Mouse (Mus musculus) kidney, postnatal 10 days (tissue): ENCODE results near the gene Plac9a.
"Not testable (repeated sequence)": the region's sequence is repeated elsewhere in the genome, so short reads cannot be mapped to it uniquely, and the experiment has no call there.

Experiments
- DNase-seq: peaks from one replicate; pipeline ENCODE4 v3.0.0; 2021; ENCODE audit warnings: mixed read lengths

Plac9a gene

DNA sequence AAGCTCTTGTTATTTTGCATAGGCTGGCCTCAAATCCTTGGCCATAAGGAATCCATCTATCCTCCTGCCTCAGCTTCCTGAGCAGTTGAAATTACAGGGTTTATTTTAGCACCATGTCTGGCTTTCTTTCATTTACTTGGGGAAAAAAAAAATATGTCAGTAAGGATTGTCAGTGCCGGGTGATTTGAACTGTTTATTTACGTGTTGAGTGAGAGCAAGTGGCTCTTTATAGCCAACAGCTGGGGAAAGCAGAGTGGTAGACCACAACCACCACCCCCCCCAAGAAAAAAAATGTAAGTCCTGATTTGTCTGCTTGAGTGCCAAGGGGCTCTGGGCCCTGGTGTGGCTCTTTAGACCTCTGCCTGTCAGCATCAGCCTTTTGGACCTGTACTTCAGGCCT is 39.2 kb downstream of the Plac9a start:
- DNase-seq: no peak

DNA sequence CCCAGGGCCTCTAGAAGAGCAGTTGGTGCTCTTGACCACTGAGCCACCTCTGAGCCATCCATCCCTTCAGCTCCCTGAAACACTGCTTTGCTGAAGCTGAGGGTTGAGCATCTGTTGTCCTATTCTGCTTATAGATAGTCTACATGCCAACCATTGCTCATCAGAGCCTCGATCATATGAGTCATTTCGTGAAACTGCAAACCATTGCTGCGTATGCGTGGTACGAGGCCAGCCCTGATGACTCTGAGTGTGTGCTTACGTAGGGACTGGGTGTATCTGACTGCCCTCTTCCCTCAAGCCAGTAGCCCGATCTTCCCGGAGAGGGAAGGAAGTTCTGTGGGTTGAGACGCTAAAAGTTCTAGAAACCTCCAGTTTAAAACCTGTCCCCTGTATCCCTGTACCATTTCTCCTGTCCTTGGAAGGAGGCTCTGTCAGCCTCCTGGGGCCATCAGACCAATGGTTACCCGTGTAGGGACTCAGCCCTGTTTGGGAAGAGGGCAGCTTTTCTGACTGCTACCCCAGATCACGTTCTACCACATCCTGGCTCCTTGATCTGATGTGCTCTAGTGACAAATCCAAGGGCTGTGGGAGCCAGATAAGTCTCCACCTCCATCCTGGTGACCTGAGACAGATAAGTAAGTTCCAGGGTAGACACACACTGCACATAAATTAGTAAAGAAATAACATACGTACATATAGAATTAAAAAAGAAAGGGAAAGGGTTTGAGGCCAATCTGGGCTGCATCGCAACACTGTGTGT is 40.9 kb downstream of the Plac9a start:
- DNase-seq: no peak

- DNase-seq: no peak
These were observed 45.0 kb downstream of the Plac9a start for GRCm38 (mm10) chr14:25857940-25858339.

- no peak for DNase-seq
These were observed 45.7 kb downstream of the Plac9a start for GRCm38 (mm10) chr14:25857168-25857621.

DNA sequence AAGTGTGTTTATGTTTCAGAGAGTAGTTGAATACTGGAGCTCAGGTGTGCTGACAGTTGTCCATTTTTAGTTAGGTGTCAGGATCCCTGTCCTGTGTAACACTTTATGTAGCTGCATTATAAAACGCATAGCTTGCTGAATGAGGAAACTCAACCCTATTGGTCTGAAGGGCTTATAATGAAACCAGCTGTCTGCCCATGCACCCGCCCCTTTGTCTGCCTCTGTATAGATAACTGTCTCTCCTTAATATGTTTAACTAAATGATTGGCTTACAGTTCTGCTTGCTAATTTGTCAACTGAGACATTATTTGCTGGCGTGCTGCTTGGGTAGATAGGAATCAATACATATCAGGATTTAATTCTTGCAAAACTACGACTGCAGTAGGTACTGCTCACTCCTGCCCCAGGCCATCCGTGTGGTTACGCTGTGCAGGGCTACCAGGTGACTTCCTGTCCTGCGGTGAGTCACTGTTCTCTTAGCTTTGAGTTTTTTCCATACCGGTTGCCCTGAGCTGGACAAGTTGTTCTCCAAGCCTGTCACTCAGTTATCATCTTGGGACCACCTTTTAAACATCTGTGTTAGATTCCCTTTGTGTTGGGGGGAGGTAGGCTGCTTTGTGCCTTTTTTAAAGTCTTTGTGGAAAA is 47.5 kb downstream of the Plac9a start:
- no peak for DNase-seq

- DNase-seq: no peak
These were observed 49.0 kb downstream of the Plac9a start for GRCm38 (mm10) chr14:25853717-25854452.

DNA sequence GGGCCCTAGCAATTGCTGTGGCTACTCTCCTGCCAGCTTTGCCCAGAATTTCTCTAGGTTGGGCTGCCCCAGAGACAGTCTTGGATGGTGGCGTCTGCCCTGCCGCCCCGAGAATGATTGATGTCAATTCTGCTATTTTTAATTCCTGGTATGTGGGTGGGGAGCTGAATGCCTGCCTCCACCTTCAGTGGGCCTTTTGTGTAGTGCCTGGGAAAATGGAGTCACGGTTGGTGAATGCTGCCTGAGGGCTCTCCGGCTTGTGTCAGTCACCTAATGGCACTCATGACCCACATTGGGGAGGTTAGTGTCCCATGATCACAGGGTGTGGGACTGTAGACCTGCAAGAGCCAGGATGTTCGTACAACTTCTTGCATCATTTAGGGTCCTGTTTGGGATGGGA is 49.6 kb downstream of the Plac9a start:
- no peak for DNase-seq

GRCm38 (mm10) chr14:25852121-25852561 is 50.8 kb downstream of the Plac9a start:
- no peak for DNase-seq

GRCm38 (mm10) chr14:25851189-25851588 is 51.7 kb downstream of the Plac9a start:
- no peak for DNase-seq

DNA sequence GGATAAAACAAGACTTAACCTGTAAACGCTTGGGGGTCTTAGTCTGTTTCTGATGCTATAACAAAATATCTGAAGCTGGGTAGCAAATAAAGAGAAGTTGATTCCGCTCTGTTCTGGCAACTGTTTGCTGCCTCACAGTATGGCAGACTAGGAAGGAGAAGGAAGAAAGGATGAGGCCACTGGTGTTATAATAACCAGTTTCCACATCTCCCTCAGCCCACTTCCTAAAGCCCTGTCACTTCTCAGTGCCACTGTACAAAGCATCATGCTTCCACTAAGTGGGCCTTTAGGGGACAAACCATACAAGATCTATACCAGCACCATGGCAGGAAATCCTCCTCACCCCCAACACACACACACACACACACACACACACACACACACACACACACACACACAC is 52.5 kb downstream of the Plac9a start:
- no peak for DNase-seq

DNA sequence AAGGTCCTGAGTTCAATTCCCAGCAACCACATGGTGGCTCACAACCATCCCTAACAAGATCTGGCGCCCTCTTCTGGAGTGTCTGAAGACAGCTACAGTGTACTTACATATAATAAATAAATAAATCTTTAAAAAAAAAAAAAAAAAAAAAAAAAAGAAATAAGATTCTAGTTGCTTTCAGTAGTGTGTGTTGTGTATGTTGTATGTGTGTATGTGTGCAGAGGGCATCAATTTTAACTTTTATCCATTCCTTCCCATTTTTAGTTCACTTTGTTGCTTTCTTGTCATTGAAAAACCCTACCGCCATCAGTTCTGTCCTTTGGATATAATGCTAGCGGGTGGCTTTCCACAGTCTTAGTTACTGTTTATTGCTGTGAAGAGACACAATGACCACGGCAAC is 54.2 kb downstream of the Plac9a start:
- DNase-seq: not testable (repeated sequence)

DNA sequence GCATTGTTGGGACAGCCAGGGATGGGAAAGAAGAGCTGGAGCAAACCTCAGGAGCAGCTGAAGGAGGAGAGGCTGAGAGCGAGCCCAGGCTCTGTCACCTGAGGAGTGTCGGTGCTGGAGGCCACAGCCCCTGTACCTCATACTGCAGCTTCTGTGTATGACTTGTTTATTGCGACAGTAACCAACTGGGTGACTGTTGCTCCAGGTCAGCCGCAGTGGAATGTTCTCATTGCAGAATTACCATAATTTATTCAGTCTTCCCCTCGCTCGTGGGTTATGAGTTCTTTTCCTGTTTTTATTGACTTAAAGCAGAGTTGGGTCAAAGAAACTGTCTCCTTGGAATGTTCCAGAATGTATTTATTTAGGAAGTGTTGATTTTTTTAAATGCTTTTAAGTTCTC is 54.7 kb downstream of the Plac9a start:
- DNase-seq: peak; percentile 57

GRCm38 (mm10) chr14:25847660-25848059 is 55.2 kb downstream of the Plac9a start:
- peak; percentile 43 for DNase-seq

GRCm38 (mm10) chr14:25846516-25846915 is 56.4 kb downstream of the Plac9a start:
- no peak for DNase-seq

DNA sequence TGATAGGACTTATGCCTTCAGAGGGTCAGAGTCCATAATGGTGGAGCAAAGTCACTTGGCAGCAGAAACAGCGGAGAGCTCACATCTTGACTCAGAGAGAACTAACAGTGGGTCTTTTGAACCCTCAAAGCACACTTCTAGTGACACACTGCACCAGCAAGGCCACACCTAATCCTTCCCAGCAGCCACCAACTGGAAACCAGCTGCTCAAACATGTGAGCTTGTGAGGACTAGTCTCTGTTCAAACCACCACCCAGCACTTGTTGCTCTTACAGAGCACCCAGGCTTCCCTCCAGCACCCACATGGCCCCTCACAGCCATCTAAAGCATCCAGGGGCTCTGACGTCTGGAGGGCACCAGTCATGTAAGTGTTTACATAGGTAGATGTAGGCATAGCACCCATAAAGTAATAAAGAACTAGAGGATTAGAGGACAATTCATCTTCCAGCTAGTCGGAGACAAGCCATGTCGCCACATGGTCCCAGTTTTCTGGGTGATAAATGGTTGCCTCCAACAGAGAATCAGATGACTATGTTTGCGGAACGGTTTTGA is 57.0 kb downstream of the Plac9a start:
- DNase-seq: no peak

- DNase-seq: no peak
These were observed 58.5 kb downstream of the Plac9a start for GRCm38 (mm10) chr14:25844372-25844771.

- DNase-seq: no peak
These were observed 60.3 kb downstream of the Plac9a start for GRCm38 (mm10) chr14:25842688-25843003.

GRCm38 (mm10) chr14:25841991-25842687 is 60.8 kb downstream of the Plac9a start, which contains the start of gene Anxa11:
Gene Anxa11, plus strand, starts transcription at chr14:25842156.
- peak; percentile 94 for DNase-seq

DNA sequence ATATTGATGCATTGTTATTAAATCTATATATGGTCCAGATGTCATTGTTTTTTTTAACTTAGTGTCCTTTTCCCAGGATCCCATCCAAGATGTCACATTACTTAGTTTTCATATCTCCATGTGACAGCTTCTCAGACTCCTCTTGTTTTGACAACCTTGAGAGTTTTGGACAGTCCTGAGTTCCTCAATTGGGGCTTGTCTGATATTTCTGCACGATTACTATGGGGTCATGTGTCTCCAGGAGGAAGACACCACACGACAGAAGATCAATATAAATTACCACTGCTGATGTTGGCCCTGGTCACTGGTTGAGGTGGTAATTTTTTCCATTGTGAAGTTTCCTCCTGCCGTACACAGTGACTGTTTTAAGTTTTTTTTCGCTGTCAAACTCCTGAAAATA is 61.3 kb downstream of the Plac9a start:
- DNase-seq: no peak

GRCm38 (mm10) chr14:25840961-25841360 is 61.9 kb downstream of the Plac9a start:
- DNase-seq: no peak

GRCm38 (mm10) chr14:25839791-25840190 is 63.1 kb downstream of the Plac9a start:
- DNase-seq: no peak

DNA sequence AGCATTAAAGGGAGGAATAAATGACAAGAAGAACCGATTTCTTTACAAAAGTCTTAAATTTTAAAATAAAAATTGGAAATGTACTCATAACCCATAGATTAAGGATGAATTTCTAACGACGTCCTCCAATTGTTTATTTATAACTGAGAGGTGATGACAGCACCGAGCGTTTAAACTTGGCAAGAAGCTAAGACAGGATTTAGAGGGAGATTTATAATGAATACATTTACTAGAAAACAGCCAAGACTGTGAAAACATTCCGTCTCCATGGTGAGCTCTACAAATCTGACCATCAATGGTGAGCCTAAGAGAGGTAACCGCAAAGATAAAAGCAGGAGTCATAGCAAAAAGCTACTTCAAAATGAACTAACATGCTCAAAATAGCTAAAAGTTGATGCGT is 64.5 kb downstream of the Plac9a start:
- no peak for DNase-seq
